Mouse (Mus musculus) thymus, postnatal 14 days (tissue): ENCODE data around the gene Klhl40.

Source experiments
- DNase-seq: peaks from one replicate; pipeline ENCODE4 v3.0.0; 2021

Klhl40 gene

GRCm38 (mm10) chr9:121829270-121829992, 52.0 kb downstream of the Klhl40 start:
- no peak for DNase-seq

GRCm38 (mm10) chr9:121830243-121830955, 53.0 kb downstream of the Klhl40 start:
- DNase-seq, result peak; percentile 64

GRCm38 (mm10) chr9:121830956-121831293, 53.5 kb downstream of the Klhl40 start:
- peak; percentile 80 for DNase-seq
